Mouse (Mus musculus): ENCODE measurements around the gene Klf13. TPM values are rescaled to one million over a fixed set of nuclear protein-coding genes. Genes with fewer than 3 reads are reported as not detected.

Gene Klf13
- polyA plus RNA-seq, 1 experiment: 58.7 TPM

- Histone ChIP-seq H3K27ac (ENCODE audit: control insufficient read depth, insufficient read depth, low read depth, low read length, poor library complexity) (peak overlapping the region; percentile 16), H3K4me1 (ENCODE audit: control insufficient read depth, insufficient read depth, low read length) (no peaks in the 10 kb centered on the region), H3K4me3 (replicated peaks; ENCODE audit: control insufficient read depth, low read depth, low read length) (peak overlapping the region; percentile 57)
- no peak for TF ChIP-seq POLR2A (IDR thresholded peaks at IDR 0.05; ENCODE audit: borderline replicate concordance, control insufficient read depth, low read depth, low read length)
- no peak for TF ChIP-seq CTCF (IDR thresholded peaks at IDR 0.05; ENCODE audit: control insufficient read depth, insufficient read depth, low read length)
- 5% methylated on average over 22 of the region's 22 CpGs for WGBS
Observed at GRCm38 (mm10) chr7:63858571-63859152, 80.1 kb downstream of the Klf13 start.

GRCm38 (mm10) chr7:63857771-63858417 is 80.8 kb downstream of the Klf13 start:
- 90% methylated on average over 17 of the region's 17 CpGs for WGBS
- Histone ChIP-seq H3K27ac (ENCODE audit: control insufficient read depth, insufficient read depth, low read depth, low read length, poor library complexity) (no peak overlapping the region), H3K4me3 (replicated peaks; ENCODE audit: control insufficient read depth, low read depth, low read length) (no peak overlapping the region), H3K4me1 (ENCODE audit: control insufficient read depth, insufficient read depth, low read length) (no peaks in the 10 kb centered on the region)
- TF ChIP-seq CTCF (IDR thresholded peaks at IDR 0.05; ENCODE audit: control insufficient read depth, insufficient read depth, low read length) (no peak), POLR2A (IDR thresholded peaks at IDR 0.05; ENCODE audit: borderline replicate concordance, control insufficient read depth, low read depth, low read length) (no peak)

DNA sequence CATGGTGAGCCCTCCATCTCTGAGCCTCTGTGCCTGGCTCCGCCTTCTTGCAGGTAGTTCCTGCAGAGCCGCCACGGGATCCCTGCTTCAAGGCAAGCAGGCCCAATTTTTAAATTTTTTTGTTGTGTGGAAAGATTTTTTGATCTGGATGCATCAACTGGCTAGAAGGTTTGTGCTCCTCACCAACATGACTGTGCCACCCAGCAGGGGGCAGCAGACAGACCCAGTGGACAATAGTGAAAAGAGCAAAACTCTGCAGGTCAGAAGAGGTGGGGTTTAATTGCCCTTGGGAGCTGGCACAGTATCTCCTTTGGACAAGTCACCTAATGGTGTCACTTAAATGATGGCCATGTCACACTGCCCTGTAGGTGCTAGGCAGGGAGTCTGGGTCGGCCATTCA is 83.4 kb downstream of the Klf13 start:
- TF ChIP-seq POLR2A (IDR thresholded peaks at IDR 0.05; ENCODE audit: borderline replicate concordance, control insufficient read depth, low read depth, low read length) (no peak), CTCF (IDR thresholded peaks at IDR 0.05; ENCODE audit: control insufficient read depth, insufficient read depth, low read length) (peak; percentile 93)
- no peak overlapping the region for H3K4me3 ChIP-seq (replicated peaks; ENCODE audit: control insufficient read depth, low read depth, low read length)
- WGBS: 61% methylated on average over 4 of the region's 4 CpGs
- no peak overlapping the region for H3K27ac ChIP-seq (ENCODE audit: control insufficient read depth, insufficient read depth, low read depth, low read length, poor library complexity)
- H3K4me1 ChIP-seq (ENCODE audit: control insufficient read depth, insufficient read depth, low read length): no peaks in the 10 kb centered on the region

GRCm38 (mm10) chr7:63851841-63852533 is 86.7 kb downstream of the Klf13 start:
- no peak overlapping the region for H3K27ac ChIP-seq (ENCODE audit: control insufficient read depth, insufficient read depth, low read depth, low read length, poor library complexity)
- TF ChIP-seq CTCF (IDR thresholded peaks at IDR 0.05; ENCODE audit: control insufficient read depth, insufficient read depth, low read length): no peak
- TF ChIP-seq POLR2A (IDR thresholded peaks at IDR 0.05; ENCODE audit: borderline replicate concordance, control insufficient read depth, low read depth, low read length): no peak
- no peak overlapping the region for H3K4me3 ChIP-seq (replicated peaks; ENCODE audit: control insufficient read depth, low read depth, low read length)
- WGBS: 47% methylated on average over 7 of the region's 7 CpGs
- H3K4me1 ChIP-seq (ENCODE audit: control insufficient read depth, insufficient read depth, low read length): no peaks in the 10 kb centered on the region

Other genes starting within 250 kb of the Klf13 start
- not detected in 2 replicates for gene E030018B13Rik, start 22.1 kb downstream of the Klf13 start, polyA plus RNA-seq (2011; ENCODE audit: insufficient read depth, insufficient read length, low replicate concordance, missing spikeins)
- 0.92 TPM in 1 of 2 replicates, not detected in the other for gene Trpm1, start 214.9 kb upstream of the Klf13 start, polyA plus RNA-seq (2011; ENCODE audit: insufficient read depth, insufficient read length, low replicate concordance, missing spikeins)